Mouse (Mus musculus) MEL (cell line): Measurements from ENCODE around the gene Fasn. TPM values are rescaled to one million over a fixed set of nuclear protein-coding genes. Genes with fewer than 3 reads are reported as not detected.

Source experiments
- DNase-seq: peaks from one replicate; pipeline ENCODE4 v3.0.0; 2011; ENCODE audit warnings: low read depth, low spot score
- H3K27ac ChIP-seq: 2 replicates; pipeline ENCODE4 v1.5.1; 2012; ENCODE audit warnings: low read depth, mild to moderate bottlenecking, control low read depth, low read length, moderate library complexity; ENCODE audit not compliant: control insufficient read depth
- H3K27me3 ChIP-seq, 2 experiments: fragments of 150-350 bp in 1 of 2; sonication (generic) in 1 of 2; 2 replicates each; pipeline ENCODE4 v1.6.1; 2012; ENCODE audit warnings: low read length in 2 of 2, mild to moderate bottlenecking in 2 of 2, improper control_type of control experiment in 1 of 2, moderate library complexity in 1 of 2; ENCODE audit not compliant: insufficient read depth in 2 of 2, control insufficient read depth in 1 of 2
- H3K36me3 ChIP-seq, 2 experiments: 2 replicates each; pipeline ENCODE4 v1.6.1; 2012 to 2014; ENCODE audit warnings: low read length in 2 of 2, improper control_type of control experiment in 1 of 2, inconsistent platforms in 1 of 2, mild to moderate bottlenecking in 1 of 2; ENCODE audit not compliant: insufficient read depth in 2 of 2, control insufficient read depth in 1 of 2
- H3K4me1 ChIP-seq, 2 experiments: fragments of 150-350 bp in 1 of 2; sonication (generic) in 1 of 2; 2 replicates each; pipeline ENCODE4 v1.6.1; 2012; ENCODE audit warnings: low read length in 2 of 2, improper control_type of control experiment in 1 of 2, mild to moderate bottlenecking in 1 of 2; ENCODE audit not compliant: insufficient read depth in 2 of 2, control insufficient read depth in 1 of 2
- H3K4me3 ChIP-seq, 2 experiments: fragments of 150-350 bp in 1 of 2; sonication (generic) in 1 of 2; 2 replicates each; pipeline ENCODE4 v1.5.1; 2012; ENCODE audit warnings: low read depth in 2 of 2, low read length in 2 of 2, mild to moderate bottlenecking in 2 of 2, moderate library complexity in 2 of 2, control low read depth in 1 of 2, improper control_type of control experiment in 1 of 2; ENCODE audit not compliant: control insufficient read depth in 1 of 2, insufficient read depth in 1 of 2
- H3K79me2 ChIP-seq: 2 replicates; pipeline ENCODE4 v1.6.1; 2012; ENCODE audit warnings: mild to moderate bottlenecking, low read length, moderate library complexity; ENCODE audit not compliant: control insufficient read depth, poor library complexity, insufficient read depth
- H3K9ac ChIP-seq: 2 replicates; pipeline ENCODE4 v1.6.1; 2012; ENCODE audit warnings: low read depth, mild to moderate bottlenecking, control low read depth, low read length, moderate library complexity; ENCODE audit not compliant: control insufficient read depth, poor library complexity, severe bottlenecking
- H3K9me3 ChIP-seq: fragments of 150-350 bp; sonication (generic); replicated peaks from 2 replicates; pipeline ENCODE4 v1.6.1; 2012; ENCODE audit warnings: mild to moderate bottlenecking, low read length, improper control_type of control experiment, moderate library complexity; ENCODE audit not compliant: insufficient read depth
- CHD2 ChIP-seq: IDR thresholded peaks from 2 replicates; pipeline ENCODE4 v1.6.1; 2011; ENCODE audit warnings: low read length, improper control_type of control experiment
- EP300 ChIP-seq, 2 experiments: IDR thresholded peaks; 2 replicates each; pipeline ENCODE4 v1.6.1; 2011; ENCODE audit warnings: improper control_type of control experiment in 2 of 2, low read length in 2 of 2, low read depth in 1 of 2, mild to moderate bottlenecking in 1 of 2
- GABPA ChIP-seq: IDR thresholded peaks from 2 replicates; pipeline ENCODE4 v1.6.1; 2012; ENCODE audit warnings: low read depth, mild to moderate bottlenecking, inconsistent platforms, low read length, improper control_type of control experiment, moderate library complexity
- GATA1 ChIP-seq: IDR thresholded peaks from 2 replicates; pipeline ENCODE4 v1.6.1; 2011; ENCODE audit warnings: low read depth, low read length, improper control_type of control experiment
- HCFC1 ChIP-seq: IDR thresholded peaks from 2 replicates; pipeline ENCODE4 v1.6.1; 2012; ENCODE audit warnings: low read depth, mild to moderate bottlenecking, inconsistent platforms, low read length, improper control_type of control experiment, moderate library complexity
- MAX ChIP-seq: IDR thresholded peaks from 2 replicates; pipeline ENCODE4 v1.6.1; 2011; ENCODE audit warnings: low read length, improper control_type of control experiment
- MAZ ChIP-seq: IDR thresholded peaks from 2 replicates; pipeline ENCODE4 v1.6.1; 2012; ENCODE audit warnings: low read depth, mild to moderate bottlenecking, inconsistent platforms, low read length, improper control_type of control experiment
- MEF2A ChIP-seq: IDR thresholded peaks from 2 replicates; pipeline ENCODE4 v1.6.1; 2014; ENCODE audit warnings: low read depth, mild to moderate bottlenecking, inconsistent platforms, low read length, improper control_type of control experiment; ENCODE audit not compliant: poor library complexity, insufficient replicate concordance, severe bottlenecking; ENCODE audit errors: extremely low read depth
- NELFE ChIP-seq: IDR thresholded peaks from 2 replicates; pipeline ENCODE4 v1.6.1; 2011; ENCODE audit warnings: low read depth, low read length, improper control_type of control experiment
- NRF1 ChIP-seq: IDR thresholded peaks from 2 replicates; pipeline ENCODE4 v1.6.1; 2014; ENCODE audit warnings: low read depth, mild to moderate bottlenecking, inconsistent platforms, low read length, improper control_type of control experiment, moderate library complexity; ENCODE audit not compliant: poor library complexity, insufficient read depth, severe bottlenecking
- POLR2AphosphoS5 ChIP-seq: IDR thresholded peaks from 2 replicates; pipeline ENCODE4 v1.6.1; 2012; ENCODE audit warnings: low read depth, borderline replicate concordance, mild to moderate bottlenecking, inconsistent platforms, low read length, moderate library complexity, mixed read lengths
- RAD21 ChIP-seq: IDR thresholded peaks from 2 replicates; pipeline ENCODE4 v1.6.1; 2011; ENCODE audit warnings: mild to moderate bottlenecking, low read depth, low read length, improper control_type of control experiment
- RCOR1 ChIP-seq: IDR thresholded peaks from 2 replicates; pipeline ENCODE4 v1.6.1; 2012; ENCODE audit warnings: low read depth, mild to moderate bottlenecking, inconsistent platforms, low read length, improper control_type of control experiment
- TAL1 ChIP-seq: IDR thresholded peaks from 2 replicates; pipeline ENCODE4 v1.6.1; 2012; ENCODE audit warnings: mild to moderate bottlenecking, inconsistent platforms, low read length, moderate library complexity, mixed read lengths
- UBTF ChIP-seq: IDR thresholded peaks from 2 replicates; pipeline ENCODE4 v1.6.1; 2012; ENCODE audit warnings: low read depth, mild to moderate bottlenecking, inconsistent platforms, low read length, improper control_type of control experiment, moderate library complexity, borderline replicate concordance; ENCODE audit not compliant: insufficient read depth
- USF1 ChIP-seq: IDR thresholded peaks from 2 replicates; pipeline ENCODE4 v1.6.1; 2014; ENCODE audit warnings: low read depth, mild to moderate bottlenecking, inconsistent platforms, low read length, improper control_type of control experiment, moderate library complexity
- ZMIZ1 ChIP-seq: IDR thresholded peaks from 2 replicates; pipeline ENCODE4 v1.6.1; 2012; ENCODE audit warnings: low read depth, mild to moderate bottlenecking, inconsistent platforms, low read length, improper control_type of control experiment, moderate library complexity
- ZNF384 ChIP-seq: IDR thresholded peaks from 2 replicates; pipeline ENCODE4 v1.6.1; 2012; ENCODE audit warnings: low read depth, mild to moderate bottlenecking, inconsistent platforms, low read length, improper control_type of control experiment
- polyA plus RNA-seq, 2 experiments: library from polyadenylated mRNA; stranded (reverse) in 1 of 2; unstranded in 1 of 2; fragments of >175 nt in 1 of 2; fragments of >200 nt in 1 of 2; gene quantifications; 2 replicates each; pipeline versions ENCODE4 v1.2.1 to v1.2.4; 2012; ENCODE audit warnings: low replicate concordance in 2 of 2, low read depth in 1 of 2; ENCODE audit not compliant: insufficient read length in 2 of 2, insufficient read depth in 1 of 2, missing spikeins in 1 of 2
- total RNA-seq: library from RNA; depleted of rRNA; stranded (reverse); fragments of 300-350 nt; gene quantifications from 2 replicates; pipeline ENCODE4 v1.2.3, GENCODE M21; 2012

Fasn gene
- total and polyA plus RNA-seq, 3 experiments, result 256 to 342 (median 313) TPM

- Histone ChIP-seq H3K9me3 (no peaks in the 10 kb centered on the region), H3K9ac (no peak overlapping the region), H3K36me3 (peaks cover 12 to 26% of the 10 kb centered on the region in 2 experiments), H3K27ac (no peak overlapping the region), H3K4me1 (peaks cover 0 to 17% of the 10 kb centered on the region in 2 experiments; a peak in 3 of 4 replicates), H3K79me2 (peaks cover 47% of the 10 kb centered on the region), H3K4me3 (no peak overlapping the region), H3K27me3 (no peaks in the 10 kb centered on the region)
- TF ChIP-seq NELFE, result no peak
- TF ChIP-seq MAX, result no peak
- no peak for TF ChIP-seq NRF1
- no peak for TF ChIP-seq MAZ
- no peak for TF ChIP-seq GATA1
- TF ChIP-seq POLR2AphosphoS5, result no peak
- TF ChIP-seq MEF2A, result no peak
- DNase-seq, result no peak
Observed at GRCm38 (mm10) chr11:120819556-120819955, 4.8 kb downstream of the Fasn start.

- Histone ChIP-seq H3K27ac (no peak overlapping the region), H3K36me3 (peaks cover 12 to 29% of the 10 kb centered on the region in 2 experiments), H3K79me2 (peaks cover 38% of the 10 kb centered on the region), H3K4me1 (peaks cover 0 to 17% of the 10 kb centered on the region in 2 experiments; a peak in 3 of 4 replicates), H3K4me3 (no peak overlapping the region), H3K9me3 (no peaks in the 10 kb centered on the region), H3K9ac (no peak overlapping the region), H3K27me3 (no peaks in the 10 kb centered on the region)
- no peak for DNase-seq
- TF ChIP-seq TAL1, result no peak
- TF ChIP-seq GABPA, result no peak
- no peak for TF ChIP-seq CHD2
- no peak for TF ChIP-seq RCOR1
- TF ChIP-seq MEF2A, result no peak
- no peak for TF ChIP-seq MAX
- no peak for TF ChIP-seq MAZ
- TF ChIP-seq HCFC1, result no peak
- TF ChIP-seq ZMIZ1, result no peak
- TF ChIP-seq USF1, result no peak
- no peak for TF ChIP-seq ZNF384
- no peak for TF ChIP-seq UBTF
- no peak for TF ChIP-seq RAD21
- no peak for TF ChIP-seq EP300 (IDR thresholded peaks at IDR 0.05; ENCODE audit: low read depth in 1 of 2, low read length in 2 of 2)
Observed at GRCm38 (mm10) chr11:120818251-120818650, 6.1 kb downstream of the Fasn start.
